Mouse (Mus musculus) MEL (cell line): ENCODE measurements at regions not wholly inside any gene's neighbourhood (a gene's known extent, or its start where the extent isn't known, plus 50 kb on each side); places are given as distances from the start of the nearest gene placed in this dataset.
"Not testable (repeated sequence)": the region's sequence is repeated elsewhere in the genome, so short reads cannot be mapped to it uniquely, and the experiment has no call there.

Source experiments
- DNase-seq: peaks from one replicate; pipeline ENCODE4 v3.0.0; 2011; ENCODE audit warnings: low read depth, low spot score
- H3K27ac ChIP-seq: 2 replicates; pipeline ENCODE4 v1.5.1; 2012; ENCODE audit warnings: low read depth, mild to moderate bottlenecking, control low read depth, low read length, moderate library complexity; ENCODE audit not compliant: control insufficient read depth
- H3K27me3 ChIP-seq, 2 experiments: fragments of 150-350 bp in 1 of 2; sonication (generic) in 1 of 2; 2 replicates each; pipeline ENCODE4 v1.6.1; 2012; ENCODE audit warnings: low read length in 2 of 2, mild to moderate bottlenecking in 2 of 2, improper control_type of control experiment in 1 of 2, moderate library complexity in 1 of 2; ENCODE audit not compliant: insufficient read depth in 2 of 2, control insufficient read depth in 1 of 2
- H3K36me3 ChIP-seq, 2 experiments: 2 replicates each; pipeline ENCODE4 v1.6.1; 2012 to 2014; ENCODE audit warnings: low read length in 2 of 2, improper control_type of control experiment in 1 of 2, inconsistent platforms in 1 of 2, mild to moderate bottlenecking in 1 of 2; ENCODE audit not compliant: insufficient read depth in 2 of 2, control insufficient read depth in 1 of 2
- H3K4me1 ChIP-seq, 2 experiments: fragments of 150-350 bp in 1 of 2; sonication (generic) in 1 of 2; 2 replicates each; pipeline ENCODE4 v1.6.1; 2012; ENCODE audit warnings: low read length in 2 of 2, improper control_type of control experiment in 1 of 2, mild to moderate bottlenecking in 1 of 2; ENCODE audit not compliant: insufficient read depth in 2 of 2, control insufficient read depth in 1 of 2
- H3K4me3 ChIP-seq, 2 experiments: fragments of 150-350 bp in 1 of 2; sonication (generic) in 1 of 2; 2 replicates each; pipeline ENCODE4 v1.5.1; 2012; ENCODE audit warnings: low read depth in 2 of 2, low read length in 2 of 2, mild to moderate bottlenecking in 2 of 2, moderate library complexity in 2 of 2, control low read depth in 1 of 2, improper control_type of control experiment in 1 of 2; ENCODE audit not compliant: control insufficient read depth in 1 of 2, insufficient read depth in 1 of 2
- H3K79me2 ChIP-seq: 2 replicates; pipeline ENCODE4 v1.6.1; 2012; ENCODE audit warnings: mild to moderate bottlenecking, low read length, moderate library complexity; ENCODE audit not compliant: control insufficient read depth, poor library complexity, insufficient read depth
- H3K9ac ChIP-seq: 2 replicates; pipeline ENCODE4 v1.6.1; 2012; ENCODE audit warnings: low read depth, mild to moderate bottlenecking, control low read depth, low read length, moderate library complexity; ENCODE audit not compliant: control insufficient read depth, poor library complexity, severe bottlenecking
- H3K9me3 ChIP-seq: fragments of 150-350 bp; sonication (generic); replicated peaks from 2 replicates; pipeline ENCODE4 v1.6.1; 2012; ENCODE audit warnings: mild to moderate bottlenecking, low read length, improper control_type of control experiment, moderate library complexity; ENCODE audit not compliant: insufficient read depth
- CTCF ChIP-seq, 3 experiments: IDR thresholded peaks in 2 of 3; conservative IDR thresholded peaks in 1 of 3; 2 replicates each; pipeline ENCODE4 v1.5.1; 2011 to 2012; ENCODE audit warnings: low read length in 3 of 3, low read depth in 2 of 3, mild to moderate bottlenecking in 2 of 3, improper control_type of control experiment in 1 of 3, inconsistent platforms in 1 of 3, mixed read lengths in 1 of 3, moderate library complexity in 1 of 3; ENCODE audit not compliant: control insufficient read depth in 1 of 3, insufficient read depth in 1 of 3, poor library complexity in 1 of 3, severe bottlenecking in 1 of 3
- EP300 ChIP-seq, 2 experiments: IDR thresholded peaks; 2 replicates each; pipeline ENCODE4 v1.6.1; 2011; ENCODE audit warnings: improper control_type of control experiment in 2 of 2, low read length in 2 of 2, low read depth in 1 of 2, mild to moderate bottlenecking in 1 of 2
- ETS1 ChIP-seq: IDR thresholded peaks from 2 replicates; pipeline ENCODE4 v1.6.1; 2012; ENCODE audit warnings: low read depth, mild to moderate bottlenecking, inconsistent platforms, low read length, improper control_type of control experiment, moderate library complexity
- HCFC1 ChIP-seq: IDR thresholded peaks from 2 replicates; pipeline ENCODE4 v1.6.1; 2012; ENCODE audit warnings: low read depth, mild to moderate bottlenecking, inconsistent platforms, low read length, improper control_type of control experiment, moderate library complexity
- MXI1 ChIP-seq: IDR thresholded peaks from 2 replicates; pipeline ENCODE4 v1.6.1; 2011; ENCODE audit warnings: mild to moderate bottlenecking, low read depth, low read length, improper control_type of control experiment
- MYB ChIP-seq: IDR thresholded peaks from 2 replicates; pipeline ENCODE4 v1.6.1; 2011; ENCODE audit warnings: mild to moderate bottlenecking, low read depth, low read length, improper control_type of control experiment
- POLR2AphosphoS2 ChIP-seq: IDR thresholded peaks from 2 replicates; pipeline ENCODE4 v1.6.1; 2011; ENCODE audit warnings: low read length, improper control_type of control experiment
- RAD21 ChIP-seq: IDR thresholded peaks from 2 replicates; pipeline ENCODE4 v1.6.1; 2011; ENCODE audit warnings: mild to moderate bottlenecking, low read depth, low read length, improper control_type of control experiment
- SIN3A ChIP-seq: IDR thresholded peaks from 2 replicates; pipeline ENCODE4 v1.6.1; 2012; ENCODE audit warnings: low read length, improper control_type of control experiment, inconsistent platforms
- SMC3 ChIP-seq: IDR thresholded peaks from 2 replicates; pipeline ENCODE4 v1.6.1; 2011; ENCODE audit warnings: low read depth, low read length, improper control_type of control experiment
- USF1 ChIP-seq: IDR thresholded peaks from 2 replicates; pipeline ENCODE4 v1.6.1; 2014; ENCODE audit warnings: low read depth, mild to moderate bottlenecking, inconsistent platforms, low read length, improper control_type of control experiment, moderate library complexity
- ZC3H11A ChIP-seq: IDR thresholded peaks from 2 replicates; pipeline ENCODE4 v1.6.1; 2012; ENCODE audit warnings: low read depth, mild to moderate bottlenecking, inconsistent platforms, low read length, improper control_type of control experiment
- ZKSCAN1 ChIP-seq: IDR thresholded peaks from 2 replicates; pipeline ENCODE4 v1.6.1; 2012; ENCODE audit warnings: low read depth, mild to moderate bottlenecking, inconsistent platforms, low read length, improper control_type of control experiment, moderate library complexity
- ZNF384 ChIP-seq: IDR thresholded peaks from 2 replicates; pipeline ENCODE4 v1.6.1; 2012; ENCODE audit warnings: low read depth, mild to moderate bottlenecking, inconsistent platforms, low read length, improper control_type of control experiment

GRCm38 (mm10) chrX:50616920-50617319 lies 188.6 kb upstream of the Olfr1324 start:
- Histone ChIP-seq H3K9ac (peak overlapping the region; percentile 52; the same call in 1 of the 2 replicates), H3K27ac (peak overlapping the region; percentile 45; the same call in 1 of the 2 replicates)
- peak; percentile 75 for DNase-seq
- not testable (repeated sequence) for H3K27me3 ChIP-seq, H3K4me1 ChIP-seq, H3K4me3 ChIP-seq, H3K79me2 ChIP-seq, H3K36me3 ChIP-seq, H3K9me3 ChIP-seq
- 0 out of 2 replicates have a peak, but pooled peaks have one; percentile 23 for TF ChIP-seq MXI1
- peak; percentile 95 for TF ChIP-seq ETS1
- peak; percentile 75 for TF ChIP-seq HCFC1
- peak; percentile 98 for TF ChIP-seq ZNF384
- TF ChIP-seq SIN3A = peak; percentile 70
- peak in 1 of 2 experiments; percentile 34; a peak in 1 of 4 replicates for TF ChIP-seq EP300 (IDR thresholded peaks at IDR 0.05; ENCODE audit: low read depth in 1 of 2, low read length in 2 of 2)
- peak; percentile 71 for TF ChIP-seq USF1
- peak; percentile 65; the same call in 1 of the 2 replicates for TF ChIP-seq ZKSCAN1
- peak; percentile 31 to 47 (median 33); a peak in 5 of 6 replicates for TF ChIP-seq CTCF (IDR thresholded peaks at IDR 0.05 in 2 of 3, conservative IDR thresholded peaks at IDR 0.05 in 1 of 3; ENCODE audit: control insufficient read depth in 1 of 3, insufficient read depth in 1 of 3, low read depth in 2 of 3, low read length in 3 of 3, poor library complexity in 1 of 3, severe bottlenecking in 1 of 3)
- TF ChIP-seq SMC3 = peak; percentile 28
- TF ChIP-seq RAD21 = peak; percentile 49

- peak overlapping the region; percentile 67 for H3K9ac ChIP-seq
- not testable (repeated sequence) for H3K4me1 ChIP-seq, H3K36me3 ChIP-seq, H3K27me3 ChIP-seq, H3K9me3 ChIP-seq, H3K79me2 ChIP-seq
- peak overlapping the region; percentile 40 to 42 for H3K4me3 ChIP-seq
- H3K27ac ChIP-seq = peak overlapping the region; percentile 93
- peak; percentile 81 for DNase-seq
- TF ChIP-seq EP300 (IDR thresholded peaks at IDR 0.05; ENCODE audit: low read depth in 1 of 2, low read length in 2 of 2) = peak in 1 of 2 experiments; percentile 49; a peak in 2 of 4 replicates
- peak; percentile 93 for TF ChIP-seq ETS1
- peak; percentile 31; the same call in 1 of the 2 replicates for TF ChIP-seq ZC3H11A
- peak; percentile 59 for TF ChIP-seq HCFC1
- 0 out of 2 replicates have a peak, but pooled peaks have one; percentile 32 for TF ChIP-seq POLR2AphosphoS2
- peak; percentile 56; the same call in 1 of the 2 replicates for TF ChIP-seq ZKSCAN1
- TF ChIP-seq MYB = 0 out of 2 replicates have a peak, but pooled peaks have one; percentile 8
- TF ChIP-seq ZNF384 = peak; percentile 97
- TF ChIP-seq RAD21 = peak; percentile 49
- TF ChIP-seq SMC3 = peak; percentile 36; the same call in 1 of the 2 replicates
- TF ChIP-seq CTCF (IDR thresholded peaks at IDR 0.05 in 2 of 3, conservative IDR thresholded peaks at IDR 0.05 in 1 of 3; ENCODE audit: control insufficient read depth in 1 of 3, insufficient read depth in 1 of 3, low read depth in 2 of 3, low read length in 3 of 3, poor library complexity in 1 of 3, severe bottlenecking in 1 of 3) = peak; percentile 45 to 59 (median 49)
These were observed 186.6 kb upstream of the Olfr1324 start for GRCm38 (mm10) chrX:50614874-50615273.
